Mouse (Mus musculus) midbrain, postnatal 0 days (tissue): ENCODE results near the gene E130308A19Rik. TPM values are rescaled to one million over a fixed set of nuclear protein-coding genes. Genes with fewer than 3 reads are reported as not detected.

Source experiments
- ATAC-seq: fragments of 200-750 bp; cut with Nextera tagmentation; 2 replicates; pipeline ENCODE4 v1.8.0; 2017; ENCODE audit warnings: moderate number of reproducible peaks, mild to moderate bottlenecking, moderate TSS enrichment, moderate library complexity; ENCODE audit not compliant: low FRiP score
- DNase-seq: peaks from one replicate; pipeline ENCODE4 v3.0.0-alpha.2; 2015; ENCODE audit warnings: low spot score
- H3K27ac ChIP-seq: fragments of 300-500 bp; sonication (generic); 2 replicates; pipeline ENCODE4 v1.5.1; 2014; ENCODE audit warnings: low read depth, mild to moderate bottlenecking, low read length, mixed read lengths
- H3K27me3 ChIP-seq: fragments of 300-500 bp; sonication (generic); 2 replicates; pipeline ENCODE4 v1.6.1; 2014; ENCODE audit warnings: low read length, control low read depth, mixed read lengths; ENCODE audit not compliant: insufficient read depth
- H3K36me3 ChIP-seq: fragments of 300-500 bp; sonication (generic); 2 replicates; pipeline ENCODE4 v1.6.1; 2014; ENCODE audit warnings: low read length, control low read depth, mixed read lengths; ENCODE audit not compliant: insufficient read depth
- H3K4me1 ChIP-seq: fragments of 300-500 bp; sonication (generic); 2 replicates; pipeline ENCODE4 v1.6.1; 2014; ENCODE audit warnings: mild to moderate bottlenecking, control low read depth, antibody characterized with exemption, low read length, mixed read lengths; ENCODE audit not compliant: insufficient read depth
- H3K4me2 ChIP-seq: fragments of 300-500 bp; sonication (generic); 2 replicates; pipeline ENCODE4 v1.6.1; 2014; ENCODE audit warnings: low read depth, mild to moderate bottlenecking, low read length, mixed read lengths; ENCODE audit not compliant: poor library complexity, severe bottlenecking
- H3K4me3 ChIP-seq: fragments of 300-500 bp; sonication (generic); 2 replicates; pipeline ENCODE4 v1.5.1; 2014; ENCODE audit warnings: low read depth, mild to moderate bottlenecking, low read length, moderate library complexity
- H3K9ac ChIP-seq: fragments of 300-500 bp; sonication (generic); replicated peaks from 2 replicates; pipeline ENCODE4 v1.6.1; 2014; ENCODE audit warnings: mild to moderate bottlenecking, low read length, moderate library complexity, mixed read lengths; ENCODE audit not compliant: poor library complexity, severe bottlenecking
- H3K9me3 ChIP-seq: fragments of 300-500 bp; sonication (generic); 2 replicates; pipeline ENCODE4 v1.6.1; 2016; ENCODE audit warnings: low read length, control low read depth
- CTCF ChIP-seq: IDR thresholded peaks from 2 replicates; pipeline ENCODE4 v1.5.1; 2016; ENCODE audit warnings: antibody characterized with exemption, mild to moderate bottlenecking
- WGBS: fragments of 180-500 bp; shearing (Covaris S2); extraction: QIAGEN DNeasy Blood & Tissue Kit; methylation state at CpG from one replicate; pipeline ENCODE4 v1.1.7; 2014; 5-methylcytosine and 5-hydroxymethylcytosine counted together
- polyA plus RNA-seq: library from polyadenylated mRNA; unstranded; fragments of >200 nt; fragmentation: Nextera tagmentation; extraction: Ambion mirVana; gene quantifications from 2 replicates; pipeline ENCODE4 v1.2.1, GENCODE M21; 2015
- total RNA-seq: library from RNA; depleted of rRNA; stranded (reverse); fragments of >200 nt; gene quantifications from 2 replicates; pipeline ENCODE4 v1.2.3, GENCODE M21; 2014

E130308A19Rik gene
- total and polyA plus RNA-seq, 2 experiments from 2014 or later, result 27.9 to 33.5 TPM

DNA sequence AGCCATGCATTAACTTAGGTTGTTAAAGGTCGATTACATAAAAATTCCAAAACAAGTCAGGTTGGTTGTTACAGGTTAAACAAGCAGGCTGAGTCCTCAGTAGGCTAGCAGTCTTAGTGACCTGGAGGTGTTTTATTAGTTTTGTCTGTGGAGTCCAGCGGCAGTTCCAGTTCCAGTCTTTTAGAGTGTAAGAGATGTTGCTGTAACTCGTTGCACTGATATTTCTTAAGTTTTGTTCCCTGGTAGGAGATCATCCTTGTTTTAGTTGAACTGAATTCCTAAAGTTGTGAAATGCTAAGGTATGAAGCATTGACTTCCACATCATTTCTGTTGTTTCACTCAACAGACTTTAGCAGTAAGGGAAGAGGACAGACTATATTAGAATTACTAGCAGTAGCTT is 70.8 kb downstream of the E130308A19Rik start:
- ATAC-seq (no peak), DNase-seq (no peak)
- H3K9ac ChIP-seq, result no peak overlapping the region
- WGBS, result 91% methylated on average over 3 of the region's 3 CpGs
- TF ChIP-seq CTCF, result no peak
- H3K4me1 ChIP-seq, result no peaks in the 10 kb centered on the region
- no peak overlapping the region for H3K27ac ChIP-seq
- H3K36me3 ChIP-seq, result no peaks in the 10 kb centered on the region
- no peak overlapping the region for H3K4me3 ChIP-seq
- H3K27me3 ChIP-seq, result no peaks in the 10 kb centered on the region
- no peaks in the 10 kb centered on the region for H3K9me3 ChIP-seq
- no peak overlapping the region for H3K4me2 ChIP-seq

DNA sequence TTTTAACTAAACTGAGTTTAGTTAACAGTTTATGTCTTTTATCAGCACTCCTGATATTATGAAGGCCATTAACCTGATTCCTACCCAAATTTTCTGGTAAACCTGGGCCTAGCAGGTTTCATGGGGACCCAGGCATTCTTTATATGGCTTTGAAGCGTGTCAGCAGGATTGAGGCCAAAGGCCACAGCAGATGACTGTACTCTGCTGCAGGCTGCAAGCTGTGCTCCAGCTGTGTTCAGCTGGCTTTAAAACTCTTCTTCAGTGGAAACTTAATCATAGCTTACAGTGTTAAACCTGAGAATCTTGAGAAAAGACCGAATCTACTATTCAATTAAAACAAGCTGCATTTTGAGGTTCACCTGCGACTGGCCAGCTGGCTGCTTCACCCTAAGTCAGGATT is 71.9 kb downstream of the E130308A19Rik start:
- no peak overlapping the region for H3K4me2 ChIP-seq
- no peaks in the 10 kb centered on the region for H3K27me3 ChIP-seq
- no peaks in the 10 kb centered on the region for H3K36me3 ChIP-seq
- H3K9ac ChIP-seq, result no peak overlapping the region
- no peak for DNase-seq
- H3K4me3 ChIP-seq, result no peak overlapping the region
- ATAC-seq, result no peak
- TF ChIP-seq CTCF, result no peak
- no peaks in the 10 kb centered on the region for H3K4me1 ChIP-seq
- 51% methylated on average over 3 of the region's 3 CpGs for WGBS
- H3K9me3 ChIP-seq, result no peaks in the 10 kb centered on the region
- H3K27ac ChIP-seq, result no peak overlapping the region

DNA sequence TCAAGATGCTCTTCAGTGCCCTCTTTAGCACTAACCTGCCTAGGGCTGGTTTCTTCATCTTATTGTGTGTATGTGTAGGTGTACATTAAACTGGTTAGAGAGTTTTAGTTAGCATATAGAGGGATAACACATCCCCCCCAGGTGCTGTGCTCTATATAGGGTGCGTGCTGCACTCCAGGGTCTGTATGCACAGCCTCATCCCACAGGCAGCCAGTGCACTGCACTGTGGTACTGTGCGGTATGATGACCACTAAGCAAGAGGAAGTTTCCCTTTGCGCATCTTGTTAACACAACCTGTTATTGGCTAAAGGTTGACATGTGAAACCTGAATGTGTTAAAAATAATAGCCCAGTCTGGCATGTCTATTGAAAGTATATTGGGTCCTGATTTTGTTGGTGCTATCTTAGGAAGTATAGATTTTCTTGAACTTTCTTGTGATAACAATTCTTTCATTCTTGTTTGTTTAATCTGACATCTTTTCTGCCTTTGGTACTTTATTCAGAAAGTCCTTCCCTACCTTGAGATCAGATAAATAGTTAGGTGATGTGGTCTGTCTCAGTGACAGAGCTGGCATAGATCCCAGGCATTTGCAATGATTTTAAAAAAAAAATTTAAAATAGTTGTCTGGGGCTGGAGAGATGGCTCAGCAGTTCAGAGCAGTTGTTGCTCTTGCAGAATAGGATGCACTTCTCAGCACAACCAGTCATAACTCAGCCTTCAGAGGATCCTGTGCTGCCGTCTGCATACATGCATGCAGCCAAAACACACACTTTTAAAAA is 73.2 kb downstream of the E130308A19Rik start:
- Histone ChIP-seq H3K27ac (no peak overlapping the region), H3K4me1 (no peaks in the 10 kb centered on the region), H3K4me3 (no peak overlapping the region), H3K27me3 (no peaks in the 10 kb centered on the region), H3K9ac (no peak overlapping the region), H3K36me3 (no peaks in the 10 kb centered on the region), H3K9me3 (no peaks in the 10 kb centered on the region), H3K4me2 (no peak overlapping the region)
- TF ChIP-seq CTCF, result no peak
- 86% methylated on average over 4 of the region's 4 CpGs for whole genome bisulfite sequencing
- ATAC-seq (no peak), DNase-seq (no peak)

DNA sequence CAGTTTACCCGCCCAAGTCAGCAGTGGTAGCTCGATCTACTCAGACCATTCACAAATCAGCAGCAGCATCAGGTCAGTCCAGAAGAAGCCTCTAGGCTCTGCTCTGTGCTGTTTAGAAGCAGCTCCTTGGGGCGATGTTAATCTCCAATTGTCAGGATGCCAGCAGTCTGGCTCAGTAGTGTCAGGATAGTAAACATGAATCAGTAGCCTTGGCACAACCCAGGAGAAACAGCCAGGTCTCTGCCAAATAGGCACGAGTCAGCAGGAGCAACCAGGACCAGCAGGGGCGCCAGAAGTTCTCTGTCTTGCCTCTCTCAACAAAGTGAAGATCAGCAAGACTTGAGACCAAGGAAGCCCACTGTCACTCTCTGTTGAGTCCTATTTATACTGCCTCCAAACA is 83.3 kb downstream of the E130308A19Rik start:
- Histone ChIP-seq H3K4me3 (no peak overlapping the region), H3K36me3 (no peaks in the 10 kb centered on the region), H3K9me3 (no peaks in the 10 kb centered on the region), H3K4me1 (no peaks in the 10 kb centered on the region), H3K4me2 (no peak overlapping the region), H3K9ac (no peak overlapping the region), H3K27me3 (no peaks in the 10 kb centered on the region), H3K27ac (no peak overlapping the region)
- WGBS, result 81% methylated on average over 5 of the region's 5 CpGs
- DNase-seq (peak; percentile 45), ATAC-seq (no peak)
- no peak for TF ChIP-seq CTCF

DNA sequence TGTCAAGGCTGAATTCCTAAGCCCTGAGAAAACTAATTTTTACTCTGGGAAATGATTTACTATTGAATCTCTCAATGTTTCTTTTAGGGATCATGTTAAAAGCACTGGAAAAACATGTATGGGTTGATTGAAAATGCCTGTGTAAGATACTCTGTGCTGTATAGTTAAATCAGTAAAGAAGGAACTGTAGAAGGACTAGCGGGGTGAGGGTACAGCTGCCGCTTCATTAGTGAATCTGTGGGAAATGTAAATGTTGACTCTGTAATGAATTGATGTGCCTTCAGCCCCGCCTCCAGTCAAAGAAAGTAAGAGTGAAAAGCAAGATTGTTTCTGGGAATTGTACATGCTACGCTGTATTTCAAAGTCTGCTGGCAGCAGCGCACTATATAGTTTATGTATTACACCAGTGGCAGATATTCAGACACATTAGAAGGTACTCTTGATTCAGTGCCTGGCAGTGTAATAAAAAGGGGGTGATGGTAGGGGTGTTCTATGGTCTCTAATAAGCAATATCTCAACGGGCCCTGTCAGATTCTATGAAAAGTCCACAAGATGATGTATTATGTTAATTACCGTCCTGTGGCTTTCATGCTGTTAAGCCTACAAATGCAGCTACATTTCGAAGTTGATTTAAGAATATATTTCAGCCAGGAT is 84.9 kb downstream of the E130308A19Rik start:
- Histone ChIP-seq H3K9me3 (no peaks in the 10 kb centered on the region), H3K4me2 (no peak overlapping the region), H3K4me3 (no peak overlapping the region), H3K4me1 (no peaks in the 10 kb centered on the region), H3K27me3 (no peaks in the 10 kb centered on the region), H3K9ac (no peak overlapping the region), H3K27ac (no peak overlapping the region), H3K36me3 (no peaks in the 10 kb centered on the region)
- 34% methylated on average over 8 of the region's 8 CpGs for WGBS
- DNase-seq, result peak; percentile 57
- ATAC-seq, result no peak
- TF ChIP-seq CTCF, result no peak

DNA sequence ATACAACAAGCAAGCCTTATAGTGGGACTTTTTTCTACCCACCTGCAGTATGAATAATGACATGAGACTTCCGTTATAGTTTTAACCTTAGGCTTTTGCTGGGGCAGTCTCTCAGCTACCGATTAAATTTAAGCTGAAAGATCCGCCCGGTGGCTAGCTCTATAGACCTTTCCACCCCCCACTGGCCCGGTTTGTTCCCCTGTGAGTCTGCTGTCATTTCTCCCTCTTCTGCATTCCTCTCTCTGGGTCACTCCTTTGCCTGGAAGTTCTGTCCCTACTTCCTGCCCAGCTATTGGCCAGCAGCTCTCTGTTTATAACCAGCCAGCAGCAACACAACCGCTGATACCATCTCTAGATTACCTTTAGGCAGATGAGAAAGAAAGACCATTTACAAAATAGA is 86.4 kb downstream of the E130308A19Rik start:
- no peak for TF ChIP-seq CTCF
- Histone ChIP-seq H3K9me3 (no peaks in the 10 kb centered on the region), H3K27me3 (no peaks in the 10 kb centered on the region), H3K4me3 (no peak overlapping the region), H3K9ac (no peak overlapping the region), H3K27ac (no peak overlapping the region), H3K36me3 (no peaks in the 10 kb centered on the region), H3K4me1 (no peaks in the 10 kb centered on the region), H3K4me2 (no peak overlapping the region)
- no peak for DNase-seq
- 41% methylated on average over 6 of the region's 6 CpGs for WGBS
- no peak for ATAC-seq
